Mouse (Mus musculus) CH12.LX (cell line): Measurements from ENCODE around the gene Lonp2.

Experiments
- CHD2 ChIP-seq: IDR thresholded peaks from 2 replicates; pipeline ENCODE4 v1.6.1; 2011; ENCODE audit warnings: low read length, improper control_type of control experiment
- CTCF ChIP-seq, 2 experiments: IDR thresholded peaks in 1 of 2; conservative IDR thresholded peaks in 1 of 2; 2 replicates each; pipeline ENCODE4 v1.5.1; 2011 to 2012; ENCODE audit warnings: low read depth in 2 of 2, low read length in 2 of 2, improper control_type of control experiment in 1 of 2, inconsistent platforms in 1 of 2, mild to moderate bottlenecking in 1 of 2, moderate library complexity in 1 of 2
- EP300 ChIP-seq: IDR thresholded peaks from 2 replicates; pipeline ENCODE4 v1.6.1; 2011; ENCODE audit warnings: low read length, improper control_type of control experiment
- HCFC1 ChIP-seq: IDR thresholded peaks from 2 replicates; pipeline ENCODE4 v1.6.1; 2012; ENCODE audit warnings: low read depth, mild to moderate bottlenecking, inconsistent platforms, low read length, improper control_type of control experiment
- KAT2A ChIP-seq: IDR thresholded peaks from 2 replicates; pipeline ENCODE4 v1.6.1; 2012; ENCODE audit warnings: low read length, improper control_type of control experiment, inconsistent platforms; ENCODE audit not compliant: insufficient replicate concordance
- POLR2AphosphoS2 ChIP-seq: IDR thresholded peaks from 2 replicates; pipeline ENCODE4 v1.6.1; 2011; ENCODE audit warnings: low read depth, low read length, improper control_type of control experiment
- RAD21 ChIP-seq: IDR thresholded peaks from 2 replicates; pipeline ENCODE4 v1.6.1; 2011; ENCODE audit warnings: low read depth, mild to moderate bottlenecking, low read length, improper control_type of control experiment, moderate library complexity
- USF1 ChIP-seq: IDR thresholded peaks from 2 replicates; pipeline ENCODE4 v1.6.1; 2014; ENCODE audit warnings: low read depth, mild to moderate bottlenecking, inconsistent platforms, low read length, improper control_type of control experiment
- ZC3H11A ChIP-seq: IDR thresholded peaks from 2 replicates; pipeline ENCODE4 v1.6.1; 2012; ENCODE audit warnings: low read depth, mild to moderate bottlenecking, inconsistent platforms, low read length, improper control_type of control experiment

GRCm38 (mm10) chr8:86746511-86746910 is 122.7 kb downstream of the Lonp2 start:
- TF ChIP-seq CTCF (conservative IDR thresholded peaks at IDR 0.05 in 1 of 2, IDR thresholded peaks at IDR 0.05 in 1 of 2; ENCODE audit: low read depth in 2 of 2, low read length in 2 of 2) (no peak), POLR2AphosphoS2 (no peak), RAD21 (no peak), CHD2 (no peak), USF1 (no peak), HCFC1 (no peak), KAT2A (no peak), EP300 (no peak), ZC3H11A (no peak)
